Mouse (Mus musculus): ENCODE results near the gene Calm1. TPM values are rescaled to one million over a fixed set of nuclear protein-coding genes. Genes with fewer than 3 reads are reported as not detected.

Calm1 gene
- polyA plus RNA-seq, 1 experiment from 2014 or later: 1,610 TPM

- no peak overlapping the region for H3K4me3 ChIP-seq (ENCODE audit: low read depth, low read length)
- no peak for TF ChIP-seq CTCF (IDR thresholded peaks at IDR 0.05; ENCODE audit: low read depth)
- no peak overlapping the region for H3K9ac ChIP-seq
- 77% methylated on average over 4 of the region's 4 CpGs for WGBS
- DNase-seq (no peak), ATAC-seq (ENCODE audit: insufficient read depth) (no peak)
- no peaks in the 10 kb centered on the region for H3K36me3 ChIP-seq (ENCODE audit: insufficient read depth)
- no peak overlapping the region for H3K4me2 ChIP-seq
- no peak overlapping the region for H3K27ac ChIP-seq (ENCODE audit: low read depth)
- H3K27me3 ChIP-seq (ENCODE audit: insufficient read depth, low read length): no peaks in the 10 kb centered on the region
- no peaks in the 10 kb centered on the region for H3K9me3 ChIP-seq (ENCODE audit: low read depth, low read length)
- H3K4me1 ChIP-seq (ENCODE audit: insufficient read depth): no peaks in the 10 kb centered on the region
These were observed 26.0 kb downstream of the Calm1 start for GRCm38 (mm10) chr12:100225196-100225595.

GRCm38 (mm10) chr12:100226073-100226472, 26.8 kb downstream of the Calm1 start:
- ATAC-seq (ENCODE audit: insufficient read depth) (no peak), DNase-seq (no peak)
- Histone ChIP-seq H3K27ac (ENCODE audit: low read depth) (no peak overlapping the region), H3K27me3 (ENCODE audit: insufficient read depth, low read length) (no peaks in the 10 kb centered on the region), H3K9me3 (ENCODE audit: low read depth, low read length) (no peaks in the 10 kb centered on the region), H3K9ac (no peak overlapping the region), H3K4me1 (ENCODE audit: insufficient read depth) (no peaks in the 10 kb centered on the region), H3K36me3 (ENCODE audit: insufficient read depth) (no peaks in the 10 kb centered on the region), H3K4me2 (no peak overlapping the region), H3K4me3 (ENCODE audit: low read depth, low read length) (no peak overlapping the region)
- no peak for TF ChIP-seq CTCF (IDR thresholded peaks at IDR 0.05; ENCODE audit: low read depth)
- 53% methylated on average over 5 of the region's 5 CpGs for WGBS

- DNase-seq: no peak
- ATAC-seq (ENCODE audit: insufficient read depth): no peak
- Histone ChIP-seq H3K4me1 (ENCODE audit: insufficient read depth) (no peaks in the 10 kb centered on the region), H3K9ac (no peak overlapping the region), H3K4me3 (ENCODE audit: low read depth, low read length) (no peak overlapping the region), H3K9me3 (ENCODE audit: low read depth, low read length) (no peaks in the 10 kb centered on the region), H3K36me3 (ENCODE audit: insufficient read depth) (no peaks in the 10 kb centered on the region), H3K27me3 (ENCODE audit: insufficient read depth, low read length) (no peaks in the 10 kb centered on the region), H3K27ac (ENCODE audit: low read depth) (no peak overlapping the region), H3K4me2 (no peak overlapping the region)
- TF ChIP-seq CTCF (IDR thresholded peaks at IDR 0.05; ENCODE audit: low read depth): no peak
- whole genome bisulfite sequencing: 61% methylated on average over 8 of the region's 8 CpGs
These were observed 27.4 kb downstream of the Calm1 start for GRCm38 (mm10) chr12:100226621-100227020.

GRCm38 (mm10) chr12:100228041-100228725, 28.9 kb downstream of the Calm1 start:
- H3K27me3 ChIP-seq (ENCODE audit: insufficient read depth, low read length): no peaks in the 10 kb centered on the region
- H3K4me1 ChIP-seq (ENCODE audit: insufficient read depth): no peaks in the 10 kb centered on the region
- ATAC-seq (ENCODE audit: insufficient read depth) (no peak), DNase-seq (peak; percentile 42)
- no peaks in the 10 kb centered on the region for H3K36me3 ChIP-seq (ENCODE audit: insufficient read depth)
- no peak for TF ChIP-seq CTCF (IDR thresholded peaks at IDR 0.05; ENCODE audit: low read depth)
- no peak overlapping the region for H3K4me3 ChIP-seq (ENCODE audit: low read depth, low read length)
- H3K9ac ChIP-seq: no peak overlapping the region
- no peak overlapping the region for H3K4me2 ChIP-seq
- H3K9me3 ChIP-seq (ENCODE audit: low read depth, low read length): no peaks in the 10 kb centered on the region
- peak overlapping the region; percentile 54; the same call in 1 of the 2 replicates for H3K27ac ChIP-seq (ENCODE audit: low read depth)
- 43% methylated on average over 11 of the region's 11 CpGs for WGBS

GRCm38 (mm10) chr12:100234201-100234600, 35.0 kb downstream of the Calm1 start:
- no peaks in the 10 kb centered on the region for H3K9me3 ChIP-seq (ENCODE audit: low read depth, low read length)
- ATAC-seq (ENCODE audit: insufficient read depth): no peak
- no peak for DNase-seq
- no peaks in the 10 kb centered on the region for H3K27me3 ChIP-seq (ENCODE audit: insufficient read depth, low read length)
- H3K9ac ChIP-seq: no peak overlapping the region
- no peaks in the 10 kb centered on the region for H3K36me3 ChIP-seq (ENCODE audit: insufficient read depth)
- no peaks in the 10 kb centered on the region for H3K4me1 ChIP-seq (ENCODE audit: insufficient read depth)
- H3K27ac ChIP-seq (ENCODE audit: low read depth): no peak overlapping the region
- no peak overlapping the region for H3K4me3 ChIP-seq (ENCODE audit: low read depth, low read length)
- no peak for TF ChIP-seq CTCF (IDR thresholded peaks at IDR 0.05; ENCODE audit: low read depth)
- no peak overlapping the region for H3K4me2 ChIP-seq
- WGBS: 84% methylated on average over 5 of the region's 5 CpGs

GRCm38 (mm10) chr12:100234919-100235318, 35.7 kb downstream of the Calm1 start:
- TF ChIP-seq CTCF (IDR thresholded peaks at IDR 0.05; ENCODE audit: low read depth): no peak
- Histone ChIP-seq H3K9ac (no peak overlapping the region), H3K27ac (ENCODE audit: low read depth) (no peak overlapping the region), H3K36me3 (ENCODE audit: insufficient read depth) (no peaks in the 10 kb centered on the region), H3K9me3 (ENCODE audit: low read depth, low read length) (no peaks in the 10 kb centered on the region), H3K4me2 (no peak overlapping the region), H3K4me3 (ENCODE audit: low read depth, low read length) (no peak overlapping the region), H3K4me1 (ENCODE audit: insufficient read depth) (no peaks in the 10 kb centered on the region), H3K27me3 (ENCODE audit: insufficient read depth, low read length) (no peaks in the 10 kb centered on the region)
- ATAC-seq (ENCODE audit: insufficient read depth): no peak
- no peak for DNase-seq
- WGBS: 69% methylated on average over 7 of the region's 7 CpGs

GRCm38 (mm10) chr12:100235423-100235822, 36.2 kb downstream of the Calm1 start:
- Histone ChIP-seq H3K36me3 (ENCODE audit: insufficient read depth) (no peaks in the 10 kb centered on the region), H3K27me3 (ENCODE audit: insufficient read depth, low read length) (no peaks in the 10 kb centered on the region), H3K27ac (ENCODE audit: low read depth) (no peak overlapping the region), H3K9ac (no peak overlapping the region), H3K4me1 (ENCODE audit: insufficient read depth) (no peaks in the 10 kb centered on the region), H3K4me3 (ENCODE audit: low read depth, low read length) (no peak overlapping the region), H3K4me2 (no peak overlapping the region), H3K9me3 (ENCODE audit: low read depth, low read length) (no peaks in the 10 kb centered on the region)
- 45% methylated on average over 5 of the region's 5 CpGs for WGBS
- ATAC-seq (ENCODE audit: insufficient read depth) (no peak), DNase-seq (no peak)
- no peak for TF ChIP-seq CTCF (IDR thresholded peaks at IDR 0.05; ENCODE audit: low read depth)
